Comparison of ENCODE assay signal across 9 mouse cellular contexts in the genomic region with DNA sequence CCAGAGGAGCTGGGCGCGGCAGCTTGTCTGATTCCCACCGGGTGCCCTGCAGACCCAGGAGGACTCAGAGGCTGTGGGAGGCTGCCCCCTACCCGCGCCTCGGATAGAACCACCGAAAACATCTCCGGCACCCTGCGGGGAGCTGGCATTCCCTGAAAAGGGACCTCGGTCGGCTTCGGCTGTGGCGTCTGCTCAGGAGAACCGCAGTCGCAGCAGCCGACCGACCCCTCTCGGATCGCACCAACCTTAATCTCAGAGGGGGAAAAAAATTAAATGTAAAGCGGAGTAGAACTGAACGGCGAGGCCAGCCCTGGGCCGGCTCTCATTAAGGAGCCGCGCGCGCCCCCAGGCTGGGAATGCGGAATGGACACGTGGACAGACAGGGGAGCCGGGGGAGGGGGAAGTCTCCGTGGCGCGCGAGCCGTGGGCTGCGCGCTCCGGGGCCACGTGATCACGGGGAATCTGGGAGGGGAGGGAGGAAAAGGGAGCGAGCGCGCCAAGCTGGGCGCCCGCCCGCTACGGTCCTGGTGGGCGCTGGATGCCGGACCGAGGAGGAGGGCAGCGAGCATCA. TPM values are rescaled to one million over a fixed set of nuclear protein-coding genes. Genes with fewer than 3 reads are reported as not detected.
DNase-seq lines count a peak whose midpoint lies in the region; ATAC-seq and TF ChIP-seq lines count a peak whose summit lies in the region.
"Had no signal": no experiment of that assay in that cellular context is flagged by ENCODE, and none has a peak within 500 bp of the region (broad histone marks: within the 10 kb centered on the region; RNA-seq: fewer than 3 reads in every experiment).

No protein-coding gene starts in this region.

- H3K4me1 ChIP-seq in cerebellum, adult 2 months (ENCODE audit: control insufficient read depth, insufficient read depth, low read length): 0 out of 2 replicates have a peak, but pooled peaks cover 3% of the 10 kb centered on the region
- no peaks in the 10 kb centered on the region for H3K4me1 ChIP-seq in forebrain, postnatal 0 days (ENCODE audit: insufficient read depth)
- H3K4me1 ChIP-seq in intestine, embryonic 16.5 days (ENCODE audit: control insufficient read depth, insufficient read depth, low read length): peaks cover 21% of the 10 kb centered on the region; the same call in 1 of the 2 replicates
- H3K4me1 ChIP-seq in limb, embryonic 13.5 days: peaks cover 36% of the 10 kb centered on the region

- peak; percentile 67 for TF ChIP-seq POLR2A in cerebellum, adult 2 months (IDR thresholded peaks at IDR 0.05; ENCODE audit: borderline replicate concordance, insufficient read depth, low read length)

- H3K27ac ChIP-seq in cerebellum, adult 2 months (ENCODE audit: insufficient read depth, low read length): peak overlapping the region; percentile 23; the same call in 1 of the 2 replicates
- peak overlapping the region; percentile 59 for H3K27ac ChIP-seq in forebrain, postnatal 0 days (ENCODE audit: low read depth, low read length)
- no peak overlapping the region for H3K27ac ChIP-seq in intestine, embryonic 16.5 days (ENCODE audit: low read length)
- H3K27ac ChIP-seq in limb, embryonic 13.5 days: no peak overlapping the region

- peak overlapping the region; percentile 99 for H3K4me2 ChIP-seq in forebrain, postnatal 0 days (ENCODE audit: low read depth)
- peak overlapping the region; percentile 89 for H3K4me2 ChIP-seq in intestine, embryonic 16.5 days (ENCODE audit: low read depth, low read length)
- peak overlapping the region; percentile 97 for H3K4me2 ChIP-seq in limb, embryonic 13.5 days (replicated peaks)

- DNase-seq in gastrocnemius, postnatal 10 days: peak; percentile 20
- no peak for DNase-seq in gastrocnemius, adult 8-10 months (ENCODE audit: low spot score in 2 of 2)
- DNase-seq in cerebellum, adult 2 months: peak; percentile 72 to 80
- DNase-seq in forebrain, postnatal 0 days: peak; percentile 89
- peak; percentile 93 for DNase-seq in retina, postnatal 1 day
- DNase-seq in urinary bladder, postnatal 4 days (ENCODE audit: low spot score in 2 of 2): no peak

- H3K9ac ChIP-seq in forebrain, postnatal 0 days: peak overlapping the region; percentile 64
- H3K9ac ChIP-seq in intestine, embryonic 16.5 days (ENCODE audit: low read depth, low read length): peak overlapping the region; percentile 65
- peak overlapping the region; percentile 55 for H3K9ac ChIP-seq in limb, embryonic 13.5 days

- TF ChIP-seq CTCF in cerebellum, adult 2 months (IDR thresholded peaks at IDR 0.05; ENCODE audit: borderline replicate concordance, insufficient read depth, low read depth, low read length): no peak
- TF ChIP-seq CTCF in forebrain, postnatal 0 days (IDR thresholded peaks at IDR 0.05; ENCODE audit: low read depth): peak; percentile 42

- no peaks in the 10 kb centered on the region for H3K9me3 ChIP-seq in forebrain, postnatal 0 days (ENCODE audit: low read length)
- no peaks in the 10 kb centered on the region for H3K9me3 ChIP-seq in intestine, embryonic 16.5 days (ENCODE audit: control insufficient read depth, low read length)
- H3K9me3 ChIP-seq in limb, embryonic 13.5 days: no peaks in the 10 kb centered on the region

- no peaks in the 10 kb centered on the region for H3K27me3 ChIP-seq in cerebellum, adult 2 months (ENCODE audit: control insufficient read depth, insufficient read depth, low read length)
- H3K27me3 ChIP-seq in forebrain, postnatal 0 days (ENCODE audit: insufficient read depth, low read length): peaks cover 27% of the 10 kb centered on the region
- H3K27me3 ChIP-seq in intestine, embryonic 16.5 days (replicated peaks; ENCODE audit: control insufficient read depth, insufficient read depth, low read length): peaks cover 65% of the 10 kb centered on the region
- peaks cover 97% of the 10 kb centered on the region for H3K27me3 ChIP-seq in limb, embryonic 13.5 days

- H3K36me3 ChIP-seq in forebrain, postnatal 0 days (ENCODE audit: insufficient read depth): no peaks in the 10 kb centered on the region
- H3K36me3 ChIP-seq in intestine, embryonic 16.5 days (ENCODE audit: control insufficient read depth, insufficient read depth, low read length): no peaks in the 10 kb centered on the region
- H3K36me3 ChIP-seq in limb, embryonic 13.5 days: no peaks in the 10 kb centered on the region

- under 1% methylated on average over 51 of the region's 51 CpGs for WGBS in cerebellum, adult 2 months
- WGBS in forebrain, postnatal 0 days: under 1% methylated on average over 50 of the region's 51 CpGs
- WGBS in intestine, embryonic 16.5 days: under 1% methylated on average over 51 of the region's 51 CpGs
- WGBS in limb, embryonic 13.5 days: under 1% methylated on average over 47 of the region's 51 CpGs

- peak; percentile 86 for ATAC-seq in forebrain, postnatal 0 days
- ATAC-seq in intestine, embryonic 16.5 days: peak; percentile 67
- ATAC-seq in limb, embryonic 13.5 days (ENCODE audit: low FRiP score, low read depth): peak; percentile 67

- peak overlapping the region; percentile 89 for H3K4me3 ChIP-seq in cerebellum, adult 2 months (replicated peaks; ENCODE audit: insufficient read depth, low read depth, low read length)
- peak overlapping the region; percentile 66 for H3K4me3 ChIP-seq in forebrain, postnatal 0 days (ENCODE audit: low read depth, low read length)
- H3K4me3 ChIP-seq in intestine, embryonic 16.5 days (ENCODE audit: low read length): peak overlapping the region; percentile 55
- peak overlapping the region; percentile 61 for H3K4me3 ChIP-seq in limb, embryonic 13.5 days

RNA-seq across cellular contexts. Expression of gene Tmem132e, which starts 1.6 kb away (rescaled TPM):
- under 1 TPM; 0.47 to 0.49 TPM for total RNA-seq in gastrocnemius, postnatal 10 days (2021)
- total RNA-seq in gastrocnemius, adult 8-10 months (2022): not detected
- polyA plus RNA-seq in cerebellum, adult 2 months (2012; rRNA removed): 19.8 and 20.5 TPM in 2 replicates
- total RNA-seq in forebrain, postnatal 0 days (2014; rRNA removed): 14.1 and 18.5 TPM in 2 replicates
- 1.5 and 2.2 TPM in 2 replicates for polyA plus RNA-seq in forebrain, postnatal 0 days (2015; fragmentation: Nextera tagmentation; extraction: Ambion mirVana)
- 0.37 and 0.46 TPM in 2 replicates for polyA plus RNA-seq in intestine, embryonic 16.5 days (2015; fragmentation: Nextera tagmentation; extraction: Ambion mirVana)
- 0.65 and 0.84 TPM in 2 replicates for polyA plus RNA-seq in limb, embryonic 13.5 days (2015; fragmentation: Nextera tagmentation; extraction: Ambion mirVana)
- total RNA-seq: hematopoietic stem cell, adult 5-6 weeks had no signal

Comparison
In these comparisons a context has a peak if more than half of its experiments do, and no peak if none do; other contexts are left out.
1. DNase-seq: peak in gastrocnemius, postnatal 10 days (single experiment), cerebellum, adult 2 months (2 of 2), forebrain, postnatal 0 days (single experiment) and retina, postnatal 1 day (single experiment); none in gastrocnemius, adult 8-10 months (0 of 2) and urinary bladder, postnatal 4 days (0 of 2).
2. H3K27ac ChIP-seq: peak in cerebellum, adult 2 months (single experiment) and forebrain, postnatal 0 days (single experiment); none in intestine, embryonic 16.5 days (single experiment) and limb, embryonic 13.5 days (single experiment).
3. Peak in every context shown above with its lines, with median percentiles within 50 percentile points of each other: H3K4me3 ChIP-seq, ATAC-seq, H3K4me2 ChIP-seq and H3K9ac ChIP-seq.